Mouse (Mus musculus) G1E (cell line): ENCODE results near the gene Pbx1. TPM values are rescaled to one million over a fixed set of nuclear protein-coding genes. Genes with fewer than 3 reads are reported as not detected.

Experiments used
- ATAC-seq: 2 replicates; pipeline ENCODE4 v1.8.0; 2016; ENCODE audit warnings: mild to moderate bottlenecking; ENCODE audit not compliant: insufficient number of reproducible peaks, poor library complexity, low FRiP score, severe bottlenecking; ENCODE audit errors: extremely low read depth
- DNase-seq: peaks from one replicate; pipeline ENCODE4 v3.0.0; 2012; ENCODE audit warnings: low spot score
- H3K27me3 ChIP-seq: 2 replicates; pipeline ENCODE4 v1.6.1; 2012; ENCODE audit warnings: mild to moderate bottlenecking, low read length, inconsistent platforms; ENCODE audit not compliant: insufficient read depth
- H3K36me3 ChIP-seq: replicated peaks from 2 replicates; pipeline ENCODE3; 2012; ENCODE audit warnings: mild to moderate bottlenecking, inconsistent platforms
- H3K4me1 ChIP-seq: 2 replicates; pipeline ENCODE4 v1.6.1; 2012; ENCODE audit warnings: low read depth, low read length, inconsistent platforms, mixed read lengths; ENCODE audit not compliant: insufficient read depth
- H3K4me3 ChIP-seq: 2 replicates; pipeline ENCODE4 v1.5.1; 2012; ENCODE audit warnings: low read depth, mild to moderate bottlenecking, inconsistent platforms, low read length, moderate library complexity, mixed read lengths
- H3K9me3 ChIP-seq: replicated peaks from 2 replicates; pipeline ENCODE4 v1.6.1; 2012; ENCODE audit warnings: inconsistent platforms
- CTCF ChIP-seq: IDR thresholded peaks from 2 replicates; pipeline ENCODE4 v1.5.1; 2012; ENCODE audit warnings: low read depth, low read length, inconsistent platforms, mixed read lengths
- GATA1 ChIP-seq: IDR thresholded peaks from 2 replicates; pipeline ENCODE4 v1.6.1; 2012; ENCODE audit warnings: borderline replicate concordance, low read length, inconsistent platforms, mixed read lengths
- GATA2 ChIP-seq: IDR thresholded peaks from 2 replicates; pipeline ENCODE4 v1.6.1; 2012; ENCODE audit warnings: low read depth, low read length, inconsistent platforms, borderline replicate concordance
- POLR2AphosphoS5 ChIP-seq: IDR thresholded peaks from 2 replicates; pipeline ENCODE4 v1.6.1; 2012; ENCODE audit warnings: low read depth, low read length, inconsistent platforms; ENCODE audit not compliant: insufficient replicate concordance
- TAL1 ChIP-seq: conservative IDR thresholded peaks from 2 replicates; pipeline ENCODE4 v1.6.1; 2012; ENCODE audit warnings: low read depth, low read length, inconsistent platforms, mixed read lengths
- polyA plus RNA-seq: library from polyadenylated mRNA; stranded (reverse); fragments of >175 nt; gene quantifications from 2 replicates; pipeline ENCODE4 v1.2.3, GENCODE M21; 2012
- total RNA-seq, 2 experiments: library from RNA; stranded (forward) in 1 of 2; stranded (reverse) in 1 of 2; fragments of 200-1000 nt in 1 of 2; fragments of >200 nt in 1 of 2; fragmentation: Nextera tagmentation in 1 of 2; gene quantifications; 2 replicates each; pipeline ENCODE4 v1.2.3; 2014 to 2017

Gene Pbx1
- total and polyA plus RNA-seq, 3 experiments, result 0.11 to 0.23 TPM; not detected in 1

GRCm38 (mm10) chr1:168260391-168260790 lies 171.7 kb downstream of the Pbx1 start:
- H3K36me3 ChIP-seq, result no peaks in the 10 kb centered on the region
- DNase-seq (no peak), ATAC-seq (no peak)
- TF ChIP-seq CTCF, result no peak
- no peak for TF ChIP-seq POLR2AphosphoS5
- TF ChIP-seq GATA2, result no peak
- no peak for TF ChIP-seq TAL1
- TF ChIP-seq GATA1, result no peak
- H3K4me1 ChIP-seq, result no peaks in the 10 kb centered on the region
- H3K4me3 ChIP-seq, result no peak overlapping the region
- peaks cover 26% of the 10 kb centered on the region for H3K9me3 ChIP-seq
- H3K27me3 ChIP-seq, result no peaks in the 10 kb centered on the region

- Histone ChIP-seq H3K9me3 (peaks cover 27% of the 10 kb centered on the region), H3K36me3 (no peaks in the 10 kb centered on the region), H3K27me3 (no peaks in the 10 kb centered on the region), H3K4me1 (no peaks in the 10 kb centered on the region), H3K4me3 (no peak overlapping the region)
- TF ChIP-seq CTCF, result no peak
- TF ChIP-seq TAL1, result no peak
- TF ChIP-seq POLR2AphosphoS5, result no peak
- TF ChIP-seq GATA1, result no peak
- no peak for TF ChIP-seq GATA2
- ATAC-seq (no peak), DNase-seq (no peak)
Measured at GRCm38 (mm10) chr1:168258856-168259255, 173.2 kb downstream of the Pbx1 start.

GRCm38 (mm10) chr1:168255347-168255908 lies 176.6 kb downstream of the Pbx1 start:
- H3K27me3 ChIP-seq, result no peaks in the 10 kb centered on the region
- no peaks in the 10 kb centered on the region for H3K4me1 ChIP-seq
- no peak overlapping the region for H3K4me3 ChIP-seq
- DNase-seq, result no peak
- ATAC-seq, result no peak
- no peaks in the 10 kb centered on the region for H3K36me3 ChIP-seq
- TF ChIP-seq CTCF (no peak), POLR2AphosphoS5 (no peak), GATA2 (no peak), TAL1 (no peak), GATA1 (no peak)
- H3K9me3 ChIP-seq, result peaks cover 30% of the 10 kb centered on the region

- TF ChIP-seq GATA2 (no peak), POLR2AphosphoS5 (no peak), CTCF (no peak), GATA1 (no peak), TAL1 (no peak)
- Histone ChIP-seq H3K36me3 (no peaks in the 10 kb centered on the region), H3K27me3 (no peaks in the 10 kb centered on the region), H3K4me3 (no peak overlapping the region), H3K9me3 (peaks cover 33% of the 10 kb centered on the region), H3K4me1 (no peaks in the 10 kb centered on the region)
- DNase-seq (no peak), ATAC-seq (no peak)
Measured at GRCm38 (mm10) chr1:168246968-168247724, 184.9 kb downstream of the Pbx1 start.

- Histone ChIP-seq H3K9me3 (peaks cover 40% of the 10 kb centered on the region), H3K36me3 (no peaks in the 10 kb centered on the region), H3K4me1 (no peaks in the 10 kb centered on the region), H3K4me3 (no peak overlapping the region), H3K27me3 (no peaks in the 10 kb centered on the region)
- ATAC-seq (no peak), DNase-seq (no peak)
- TF ChIP-seq GATA2 (no peak), CTCF (no peak), TAL1 (no peak), GATA1 (no peak), POLR2AphosphoS5 (no peak)
Measured at GRCm38 (mm10) chr1:168245539-168245938, 186.5 kb downstream of the Pbx1 start.

- DNase-seq, result no peak
- Histone ChIP-seq H3K27me3 (no peaks in the 10 kb centered on the region), H3K9me3 (peaks cover 39% of the 10 kb centered on the region), H3K36me3 (no peaks in the 10 kb centered on the region), H3K4me1 (no peaks in the 10 kb centered on the region), H3K4me3 (no peak overlapping the region)
- no peak for ATAC-seq
- TF ChIP-seq POLR2AphosphoS5, result no peak
- no peak for TF ChIP-seq CTCF
Measured at GRCm38 (mm10) chr1:168243759-168244158, 188.3 kb downstream of the Pbx1 start.

GRCm38 (mm10) chr1:168243068-168243467 lies 189.0 kb downstream of the Pbx1 start:
- no peak for DNase-seq
- no peak for ATAC-seq
- H3K27me3 ChIP-seq, result no peaks in the 10 kb centered on the region
- no peak for TF ChIP-seq POLR2AphosphoS5
- TF ChIP-seq GATA1, result no peak
- TF ChIP-seq GATA2, result no peak
- TF ChIP-seq TAL1, result no peak
- no peak for TF ChIP-seq CTCF
- H3K36me3 ChIP-seq, result no peaks in the 10 kb centered on the region
- no peaks in the 10 kb centered on the region for H3K4me1 ChIP-seq
- H3K4me3 ChIP-seq, result no peak overlapping the region
- peaks cover 39% of the 10 kb centered on the region for H3K9me3 ChIP-seq
